ENCODE assay signal across 9 mouse cellular contexts in genomic region chr5:124602349-124602748, GRCm38 (mm10). TPM values are rescaled to one million over a fixed set of nuclear protein-coding genes. Genes with fewer than 3 reads are reported as not detected.
DNase-seq lines count a peak whose midpoint lies in the region; ATAC-seq and TF ChIP-seq lines count a peak whose summit lies in the region.
"Had no signal": no experiment of that assay in that cellular context is flagged by ENCODE, and none has a peak within 500 bp of the region (broad histone marks: within the 10 kb centered on the region; RNA-seq: fewer than 3 reads in every experiment).

No protein-coding gene starts in this region.

- TF ChIP-seq CTCF in lung, adult 2 months (IDR thresholded peaks at IDR 0.05; ENCODE audit: insufficient read depth, low read length): peak; percentile 8; the same call in 1 of the 2 replicates
- TF ChIP-seq CTCF in thymus, adult 2 months (IDR thresholded peaks at IDR 0.05; ENCODE audit: borderline replicate concordance, control insufficient read depth, extremely low read depth, insufficient read depth, low read length, poor library complexity): no peak

- H3K36me3 ChIP-seq in liver, embryonic 13.5 days: peaks cover under 1% of the 10 kb centered on the region; the same call in 1 of the 2 replicates
- no peaks in the 10 kb centered on the region for H3K36me3 ChIP-seq in thymus, adult 2 months (ENCODE audit: control insufficient read depth, insufficient read depth, low read length)

- ATAC-seq in liver, embryonic 13.5 days (ENCODE audit: low read depth): no peak

- peak; percentile 60 to 74 for DNase-seq in cerebellum, postnatal 25 days
- no peak for DNase-seq in cerebellum, adult 11-12 months
- DNase-seq in lung, adult 2 months: peak; percentile 11
- no peak for DNase-seq in lung, postnatal 25 days (ENCODE audit: low spot score)
- DNase-seq in ZHBTc4 (ENCODE audit: low read depth, low spot score): peak; percentile 85
- DNase-seq in fibroblast of lung, adult 2 months (ENCODE audit: low read depth): peak; percentile 33
- DNase-seq in liver, embryonic 13.5 days: peak; percentile 42
- DNase-seq in thymus, adult 2 months: peak; percentile 71

- no peaks in the 10 kb centered on the region for H3K9me3 ChIP-seq in liver, embryonic 13.5 days (replicated peaks)
- H3K9me3 ChIP-seq: neural tube, embryonic 12.5 days had no signal

- H3K4me2 ChIP-seq in liver, embryonic 13.5 days: no peak overlapping the region
- H3K4me2 ChIP-seq: neural tube, embryonic 12.5 days had no signal

- no peak overlapping the region for H3K27ac ChIP-seq in liver, embryonic 13.5 days
- H3K27ac ChIP-seq in thymus, adult 2 months (ENCODE audit: control insufficient read depth, insufficient read depth, low read length): no peak overlapping the region
- H3K27ac ChIP-seq: neural tube, embryonic 12.5 days had no signal

- 0 out of 2 replicates have a peak, but pooled peaks cover 5% of the 10 kb centered on the region for H3K4me1 ChIP-seq in lung, adult 2 months (ENCODE audit: control insufficient read depth, insufficient read depth, low read length)
- H3K4me1 ChIP-seq in liver, embryonic 13.5 days (replicated peaks): peaks cover 17% of the 10 kb centered on the region
- no peaks in the 10 kb centered on the region for H3K4me1 ChIP-seq in thymus, adult 2 months (replicated peaks; ENCODE audit: control insufficient read depth, insufficient read depth, low read length)

- WGBS in lung, adult 2 months: 71% methylated on average over 5 of the region's 5 CpGs
- WGBS in liver, embryonic 13.5 days (ENCODE audit: insufficient replicate concordance): 51% methylated on average over 5 of the region's 5 CpGs
- 70% methylated on average over 5 of the region's 5 CpGs for WGBS in thymus, adult 2 months

- no peak for TF ChIP-seq POLR2A in lung, adult 2 months (IDR thresholded peaks at IDR 0.05; ENCODE audit: borderline replicate concordance, extremely low read depth, low read depth, low read length)
- TF ChIP-seq POLR2A in thymus, adult 2 months (IDR thresholded peaks at IDR 0.05; ENCODE audit: control insufficient read depth, extremely low read depth, insufficient read depth, low read length, poor library complexity): no peak

- H3K27me3 ChIP-seq in liver, embryonic 13.5 days: no peaks in the 10 kb centered on the region
- no peaks in the 10 kb centered on the region for H3K27me3 ChIP-seq in thymus, adult 2 months (ENCODE audit: control insufficient read depth, insufficient read depth, low read length)
- H3K27me3 ChIP-seq: neural tube, embryonic 12.5 days had no signal

- H3K4me3 ChIP-seq in lung, adult 2 months (replicated peaks; ENCODE audit: extremely low read depth, low read depth, low read length): no peak overlapping the region
- no peak overlapping the region for H3K4me3 ChIP-seq in liver, embryonic 13.5 days (replicated peaks)
- H3K4me3 ChIP-seq in thymus, adult 2 months (ENCODE audit: control insufficient read depth, insufficient read depth, low read length): no peak overlapping the region
- H3K4me3 ChIP-seq: neural tube, embryonic 12.5 days had no signal

- H3K9ac ChIP-seq in liver, embryonic 13.5 days: no peak overlapping the region
- H3K9ac ChIP-seq: neural tube, embryonic 12.5 days had no signal

RNA-seq across cellular contexts. Expression of gene Gtf2h3, which starts 23.4 kb away (rescaled TPM):
- 20.1 and 30.4 TPM in 2 replicates for polyA plus RNA-seq in lung, adult 2 months (2012; rRNA removed)
- polyA plus RNA-seq in liver, embryonic 13.5 days (2015; fragmentation: Nextera tagmentation; extraction: Ambion mirVana): 30.8 and 37.6 TPM in 2 replicates
- polyA plus RNA-seq in thymus, adult 2 months (2012; rRNA removed): 55.7 and 57.6 TPM in 2 replicates

RNA-seq across cellular contexts. Expression of gene Eif2b1, which starts 23.4 kb away (rescaled TPM):
- 11.8 and 18.4 TPM in 2 replicates for polyA plus RNA-seq in lung, adult 2 months (2012; rRNA removed)
- polyA plus RNA-seq in liver, embryonic 13.5 days (2015; fragmentation: Nextera tagmentation; extraction: Ambion mirVana): 69.8 and 80.8 TPM in 2 replicates
- 25.2 and 25.4 TPM in 2 replicates for polyA plus RNA-seq in thymus, adult 2 months (2012; rRNA removed)

RNA-seq across cellular contexts. Expression of gene Atp6v0a2, which starts 26.0 kb away (rescaled TPM):
- 39.2 and 45.3 TPM in 2 replicates for polyA plus RNA-seq in lung, adult 2 months (2012; rRNA removed)
- polyA plus RNA-seq in liver, embryonic 13.5 days (2015; fragmentation: Nextera tagmentation; extraction: Ambion mirVana): 17.9 and 21.8 TPM in 2 replicates
- 122 and 127 TPM in 2 replicates for polyA plus RNA-seq in thymus, adult 2 months (2012; rRNA removed)

RNA-seq across cellular contexts. Expression of gene Ddx55, which starts 49.7 kb away (rescaled TPM):
- 11.0 and 12.9 TPM in 2 replicates for polyA plus RNA-seq in lung, adult 2 months (2012; rRNA removed)
- 9.4 and 11.0 TPM in 2 replicates for polyA plus RNA-seq in liver, embryonic 13.5 days (2015; fragmentation: Nextera tagmentation; extraction: Ambion mirVana)
- 33.2 and 38.5 TPM in 2 replicates for polyA plus RNA-seq in thymus, adult 2 months (2012; rRNA removed)

Comparison
In these comparisons a context has a peak if more than half of its experiments do, and no peak if none do; other contexts are left out.
1. DNase-seq: peak in cerebellum, postnatal 25 days (2 of 2), lung, adult 2 months (single experiment), ZHBTc4 (single experiment), fibroblast of lung, adult 2 months (single experiment), liver, embryonic 13.5 days (single experiment) and thymus, adult 2 months (single experiment); none in cerebellum, adult 11-12 months (single experiment) and lung, postnatal 25 days (single experiment).